Comparison of ENCODE assay signal across 8 mouse cellular contexts in the genomic region with DNA sequence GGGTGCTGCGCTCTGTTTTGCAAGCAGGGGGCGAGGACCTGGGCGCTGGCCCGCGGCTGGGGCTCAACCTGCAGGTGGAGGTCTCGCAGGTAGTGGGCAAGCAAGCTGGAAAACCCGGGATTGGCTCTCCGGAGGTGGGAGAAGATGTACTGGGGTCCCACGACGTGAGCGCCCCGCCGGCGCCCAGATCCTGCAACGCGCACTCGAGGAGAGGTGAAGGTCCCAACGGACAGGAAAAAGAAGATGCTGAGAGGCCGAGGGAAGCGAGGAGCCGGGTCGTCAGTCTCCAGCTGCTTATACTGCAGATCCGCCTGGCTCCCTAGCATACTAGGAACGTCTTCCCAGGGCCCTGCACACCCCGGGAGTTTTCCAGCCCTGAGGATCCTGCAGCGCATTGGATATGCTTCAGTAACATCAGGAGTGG. TPM values are rescaled to one million over a fixed set of nuclear protein-coding genes. Genes with fewer than 3 reads are reported as not detected.
DNase-seq lines count a peak whose midpoint lies in the region; ATAC-seq and TF ChIP-seq lines count a peak whose summit lies in the region.

No protein-coding gene starts in this region.

- intact Hi-C loops in gastrocnemius, adult 2 months (cut with DNase I), result loop anchor here (10.0 kb wide), 1 partner anchor 1825 kb away; the partner anchor contains the start of gene Srsf6
- intact Hi-C loops in gastrocnemius, postnatal 14 days (cut with DNase I; ENCODE audit: low total_unique reads), result no loop called here

- ATAC-seq in hindbrain, postnatal 0 days, result peak; percentile 16; the same call in 1 of the 2 replicates
- ATAC-seq in midbrain, embryonic 16.5 days, result peak; percentile 74

- peak overlapping the region; percentile 98 for H3K4me3 ChIP-seq in gastrocnemius, adult 2 months
- peak overlapping the region; percentile 97 for H3K4me3 ChIP-seq in hindbrain, postnatal 0 days (ENCODE audit: low read length)
- H3K4me3 ChIP-seq in midbrain, embryonic 16.5 days (ENCODE audit: low read depth, low read length), result peak overlapping the region; percentile 81

- peak overlapping the region; percentile 75 for H3K9ac ChIP-seq in hindbrain, postnatal 0 days (replicated peaks; ENCODE audit: low read length)
- H3K9ac ChIP-seq in midbrain, embryonic 16.5 days (ENCODE audit: low read depth, low read length), result peak overlapping the region; percentile 69

- peaks cover 10% of the 10 kb centered on the region; the same call in 1 of the 2 replicates for H3K4me1 ChIP-seq in hindbrain, postnatal 0 days (ENCODE audit: insufficient read depth, low read length)
- H3K4me1 ChIP-seq in midbrain, embryonic 16.5 days (ENCODE audit: control insufficient read depth, insufficient read depth, low read length), result peaks cover 24% of the 10 kb centered on the region

- no peaks in the 10 kb centered on the region for H3K27me3 ChIP-seq in hindbrain, postnatal 0 days (ENCODE audit: insufficient read depth, low read length)
- H3K27me3 ChIP-seq in midbrain, embryonic 16.5 days (ENCODE audit: control insufficient read depth, insufficient read depth, low read depth, low read length), result no peaks in the 10 kb centered on the region

- H3K36me3 ChIP-seq in hindbrain, postnatal 0 days (ENCODE audit: insufficient read depth, low read length), result no peaks in the 10 kb centered on the region
- no peaks in the 10 kb centered on the region for H3K36me3 ChIP-seq in midbrain, embryonic 16.5 days (ENCODE audit: control insufficient read depth, insufficient read depth, low read length)

- peak overlapping the region; percentile 79 for H3K27ac ChIP-seq in gastrocnemius, adult 2 months
- peak overlapping the region; percentile 98 for H3K27ac ChIP-seq in hindbrain, postnatal 0 days
- H3K27ac ChIP-seq in midbrain, embryonic 16.5 days (ENCODE audit: low read length), result peak overlapping the region; percentile 91

- no peak for DNase-seq in gastrocnemius, adult 2 months
- DNase-seq in gastrocnemius, postnatal 14 days, result no peak
- DNase-seq in right cerebral cortex, postnatal 14 days, result peak; percentile 41
- no peak for DNase-seq in right cerebral cortex, postnatal 4 days
- peak; percentile 64 for DNase-seq in hindbrain, postnatal 0 days (ENCODE audit: low spot score)
- DNase-seq in ovary, postnatal 14 days (ENCODE audit: low spot score), result no peak
- DNase-seq in c-Kit-positive CD71-positive TER-119-positive erythroid progenitor cells, embryonic 14.5 days (ENCODE audit: low spot score), result no peak

- no peaks in the 10 kb centered on the region for H3K9me3 ChIP-seq in hindbrain, postnatal 0 days (ENCODE audit: low read length)
- H3K9me3 ChIP-seq in midbrain, embryonic 16.5 days (replicated peaks; ENCODE audit: control insufficient read depth, low read length, poor library complexity, severe bottlenecking), result no peaks in the 10 kb centered on the region

- H3K4me2 ChIP-seq in hindbrain, postnatal 0 days (ENCODE audit: low read depth, low read length), result peak overlapping the region; percentile 83
- peak overlapping the region; percentile 57 for H3K4me2 ChIP-seq in midbrain, embryonic 16.5 days (ENCODE audit: low read length)

- peak; percentile 24; the same call in 1 of the 2 replicates for TF ChIP-seq CTCF in gastrocnemius, adult 2 months (IDR thresholded peaks at IDR 0.05)
- peak; percentile 20; the same call in 1 of the 2 replicates for TF ChIP-seq CTCF in hindbrain, postnatal 0 days (IDR thresholded peaks at IDR 0.05; ENCODE audit: low read depth)

- WGBS in hindbrain, postnatal 0 days, result 1% methylated on average over 26 of the region's 26 CpGs
- under 1% methylated on average over 24 of the region's 26 CpGs for WGBS in midbrain, embryonic 16.5 days

RNA-seq across cellular contexts. Expression of gene Chd6, which starts 0.5 kb away (rescaled TPM):
- 10 to 100 TPM; 18.0 to 21.0 TPM for total RNA-seq in gastrocnemius, adult 2 months (2021)
- total RNA-seq in gastrocnemius, postnatal 14 days (2021), result 10 to 100 TPM; 14.6 to 16.3 TPM
- total RNA-seq in hindbrain, postnatal 0 days (2014; rRNA removed), result 46.1 and 74.0 TPM in 2 replicates
- polyA plus RNA-seq in hindbrain, postnatal 0 days (2015; fragmentation: Nextera tagmentation; extraction: Ambion mirVana), result 26.7 and 29.2 TPM in 2 replicates
- polyA plus RNA-seq in midbrain, embryonic 16.5 days (2015; fragmentation: Nextera tagmentation; extraction: Ambion mirVana), result 30.8 and 36.9 TPM in 2 replicates

Comparison
In these comparisons a context has a peak if more than half of its experiments do, and no peak if none do; other contexts are left out.
1. DNase-seq: peak in right cerebral cortex, postnatal 14 days (single experiment) and hindbrain, postnatal 0 days (single experiment); none in gastrocnemius, adult 2 months (single experiment), gastrocnemius, postnatal 14 days (single experiment), right cerebral cortex, postnatal 4 days (single experiment), ovary, postnatal 14 days (single experiment) and c-Kit-positive CD71-positive TER-119-positive erythroid progenitor cells, embryonic 14.5 days (single experiment).
2. Peak in every context shown above with its lines, with median percentiles within 50 percentile points of each other: H3K27ac ChIP-seq and H3K4me3 ChIP-seq.